Mouse (Mus musculus): ENCODE results near the gene Sertad2. TPM values are rescaled to one million over a fixed set of nuclear protein-coding genes. Genes with fewer than 3 reads are reported as not detected.
A peak's percentile ranks its signal among the peaks of the same experiment; 100 is the strongest.

Gene Sertad2
- polyA plus RNA-seq, 1 experiment from 2014 or later = 29.8 TPM

DNA sequence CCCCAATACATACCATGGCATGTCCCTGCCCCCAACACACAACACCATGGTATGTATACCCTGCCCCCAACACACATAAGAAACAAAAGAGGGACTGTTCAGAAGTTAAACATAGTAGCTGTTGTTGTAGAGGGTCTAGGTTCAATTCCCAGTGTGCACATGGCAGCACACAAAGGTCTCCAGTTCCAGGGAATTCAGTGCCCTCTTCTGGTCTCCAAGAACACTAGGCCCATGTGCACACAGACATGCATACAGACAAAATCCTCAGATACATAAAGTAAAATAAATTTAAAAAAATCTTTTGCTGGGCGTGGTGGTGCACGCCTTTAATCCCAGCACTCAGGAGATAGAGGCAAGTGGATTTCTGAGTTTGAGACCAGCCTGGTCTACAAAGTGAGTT is 39.7 kb downstream of the Sertad2 start:
- Histone ChIP-seq H3K27ac (no peak overlapping the region), H3K36me3 (no peaks in the 10 kb centered on the region), H3K4me2 (replicated peaks) (no peak overlapping the region), H3K9me3 (no peaks in the 10 kb centered on the region), H3K27me3 (no peaks in the 10 kb centered on the region), H3K4me1 (replicated peaks) (no peaks in the 10 kb centered on the region), H3K4me3 (replicated peaks) (no peak overlapping the region), H3K9ac (replicated peaks) (no peak overlapping the region)
- WGBS = 97% methylated on average over 2 of the region's 2 CpGs
- no peak for ATAC-seq

DNA sequence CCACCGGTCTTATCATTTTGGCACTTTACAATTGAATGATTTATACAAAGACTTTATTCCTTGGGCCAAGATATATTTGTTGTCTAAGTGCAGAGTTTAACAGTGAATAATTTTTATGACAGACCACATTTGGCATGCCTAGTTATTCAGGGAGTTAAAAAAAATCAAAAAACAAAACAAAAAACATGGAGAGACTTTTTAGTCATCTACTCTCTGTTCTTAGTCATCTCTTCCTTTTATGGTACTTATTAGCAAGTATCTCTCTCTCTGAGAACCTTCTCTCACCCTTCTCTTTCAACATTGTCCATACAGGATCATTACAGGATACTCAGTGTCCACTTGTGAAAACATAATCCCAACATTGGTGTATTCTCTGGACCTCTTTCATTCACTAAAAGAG is 42.2 kb downstream of the Sertad2 start:
- WGBS = 97% methylated on average over 1 of the region's 1 CpGs
- H3K4me2 ChIP-seq (replicated peaks) = no peak overlapping the region
- H3K4me1 ChIP-seq (replicated peaks) = no peaks in the 10 kb centered on the region
- no peak overlapping the region for H3K4me3 ChIP-seq (replicated peaks)
- no peaks in the 10 kb centered on the region for H3K36me3 ChIP-seq
- no peak overlapping the region for H3K9ac ChIP-seq (replicated peaks)
- no peak for ATAC-seq
- H3K27ac ChIP-seq = no peak overlapping the region
- no peaks in the 10 kb centered on the region for H3K27me3 ChIP-seq
- no peaks in the 10 kb centered on the region for H3K9me3 ChIP-seq

- Histone ChIP-seq H3K4me2 (replicated peaks) (no peak overlapping the region), H3K9ac (replicated peaks) (no peak overlapping the region), H3K4me3 (replicated peaks) (no peak overlapping the region), H3K9me3 (no peaks in the 10 kb centered on the region), H3K27ac (no peak overlapping the region), H3K36me3 (no peaks in the 10 kb centered on the region), H3K27me3 (no peaks in the 10 kb centered on the region), H3K4me1 (replicated peaks) (no peaks in the 10 kb centered on the region)
- ATAC-seq = no peak
Measured at GRCm38 (mm10) chr11:20586180-20586579, 43.1 kb downstream of the Sertad2 start.

GRCm38 (mm10) chr11:20589393-20589792 is 46.3 kb downstream of the Sertad2 start:
- ATAC-seq = no peak
- no peak overlapping the region for H3K4me3 ChIP-seq (replicated peaks)
- 74% methylated on average over 2 of the region's 2 CpGs for WGBS
- no peaks in the 10 kb centered on the region for H3K9me3 ChIP-seq
- H3K27ac ChIP-seq = no peak overlapping the region
- no peak overlapping the region for H3K4me2 ChIP-seq (replicated peaks)
- H3K27me3 ChIP-seq = no peaks in the 10 kb centered on the region
- H3K9ac ChIP-seq (replicated peaks) = no peak overlapping the region
- no peaks in the 10 kb centered on the region for H3K4me1 ChIP-seq (replicated peaks)
- no peaks in the 10 kb centered on the region for H3K36me3 ChIP-seq

DNA sequence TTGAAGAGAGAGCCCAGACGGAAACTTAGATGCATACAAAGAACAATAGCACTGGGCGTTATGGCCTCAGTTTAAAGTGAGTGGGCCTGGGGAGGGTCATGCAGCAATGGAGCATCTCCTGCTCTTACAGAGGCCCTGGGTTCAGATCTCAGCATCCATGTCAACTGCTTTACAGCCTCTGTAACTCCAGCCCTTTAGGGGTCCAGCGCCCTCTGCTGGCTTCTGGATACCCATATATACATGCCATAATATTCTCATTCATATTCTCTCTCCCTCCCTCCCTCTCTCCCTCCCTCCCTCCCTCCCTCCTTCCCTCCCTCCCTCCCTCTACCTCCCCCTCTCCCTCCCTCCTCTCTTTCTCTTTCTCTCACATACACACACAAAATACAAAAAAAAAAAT is 49.0 kb downstream of the Sertad2 start:
- H3K27me3 ChIP-seq = no peaks in the 10 kb centered on the region
- no peaks in the 10 kb centered on the region for H3K4me1 ChIP-seq (replicated peaks)
- H3K9ac ChIP-seq (replicated peaks) = no peak overlapping the region
- H3K4me2 ChIP-seq (replicated peaks) = no peak overlapping the region
- ATAC-seq = no peak
- no peaks in the 10 kb centered on the region for H3K9me3 ChIP-seq
- no peak overlapping the region for H3K4me3 ChIP-seq (replicated peaks)
- no peak overlapping the region for H3K27ac ChIP-seq
- H3K36me3 ChIP-seq = no peaks in the 10 kb centered on the region
- WGBS = 78% methylated on average over 3 of the region's 3 CpGs

DNA sequence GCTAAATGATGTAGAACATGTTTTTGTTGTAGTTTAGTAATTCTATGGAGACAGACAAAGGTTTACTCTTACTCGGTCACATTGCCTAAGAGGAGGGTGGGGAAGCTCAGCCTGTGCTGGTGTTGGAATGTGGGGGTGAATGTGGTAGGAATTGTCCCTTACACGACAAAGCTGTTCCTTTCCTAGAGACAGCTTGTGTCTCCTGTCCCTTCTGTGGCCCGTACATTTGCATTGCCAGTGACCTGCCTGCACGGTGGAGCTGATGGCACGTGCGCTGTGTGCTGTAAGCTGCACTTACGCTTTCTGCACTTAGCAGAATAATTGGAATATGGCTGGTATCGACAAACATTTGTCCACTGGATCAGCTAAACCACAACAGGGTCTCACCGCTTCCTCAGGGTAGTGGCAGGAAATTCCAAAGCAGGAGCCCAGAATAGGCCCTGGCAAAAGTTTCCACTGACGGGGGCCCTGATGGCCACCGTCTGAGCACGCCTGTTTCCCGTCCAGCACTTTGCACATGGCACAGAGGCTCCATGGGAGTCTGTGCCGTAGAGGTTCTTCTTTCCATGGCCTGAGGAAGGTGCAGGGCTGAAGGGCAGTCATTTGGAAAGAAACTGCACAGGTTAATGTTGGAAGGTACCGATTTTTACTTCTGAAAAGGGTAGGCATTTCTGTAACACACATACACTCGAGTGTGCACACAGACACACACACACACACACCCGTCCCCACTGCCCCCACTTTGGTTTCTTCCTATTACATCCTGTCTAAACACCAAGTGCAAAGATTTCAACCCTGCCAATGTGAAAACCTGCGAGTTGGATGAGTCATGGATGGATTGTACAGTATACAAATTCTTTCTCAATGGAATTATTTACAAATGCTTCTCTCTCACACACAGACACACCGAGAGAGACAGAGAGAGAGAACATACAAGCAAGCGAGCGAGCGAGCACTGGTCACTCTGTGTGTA is 51.5 kb downstream of the Sertad2 start:
- Histone ChIP-seq H3K4me2 (replicated peaks) (no peak overlapping the region), H3K9me3 (no peaks in the 10 kb centered on the region), H3K27me3 (no peaks in the 10 kb centered on the region), H3K36me3 (no peaks in the 10 kb centered on the region), H3K27ac (no peak overlapping the region; the same call in 1 of the 2 replicates), H3K4me3 (replicated peaks) (no peak overlapping the region), H3K9ac (replicated peaks) (no peak overlapping the region), H3K4me1 (replicated peaks) (no peaks in the 10 kb centered on the region)
- ATAC-seq = no peak
- 81% methylated on average over 22 of the region's 22 CpGs for whole genome bisulfite sequencing

DNA sequence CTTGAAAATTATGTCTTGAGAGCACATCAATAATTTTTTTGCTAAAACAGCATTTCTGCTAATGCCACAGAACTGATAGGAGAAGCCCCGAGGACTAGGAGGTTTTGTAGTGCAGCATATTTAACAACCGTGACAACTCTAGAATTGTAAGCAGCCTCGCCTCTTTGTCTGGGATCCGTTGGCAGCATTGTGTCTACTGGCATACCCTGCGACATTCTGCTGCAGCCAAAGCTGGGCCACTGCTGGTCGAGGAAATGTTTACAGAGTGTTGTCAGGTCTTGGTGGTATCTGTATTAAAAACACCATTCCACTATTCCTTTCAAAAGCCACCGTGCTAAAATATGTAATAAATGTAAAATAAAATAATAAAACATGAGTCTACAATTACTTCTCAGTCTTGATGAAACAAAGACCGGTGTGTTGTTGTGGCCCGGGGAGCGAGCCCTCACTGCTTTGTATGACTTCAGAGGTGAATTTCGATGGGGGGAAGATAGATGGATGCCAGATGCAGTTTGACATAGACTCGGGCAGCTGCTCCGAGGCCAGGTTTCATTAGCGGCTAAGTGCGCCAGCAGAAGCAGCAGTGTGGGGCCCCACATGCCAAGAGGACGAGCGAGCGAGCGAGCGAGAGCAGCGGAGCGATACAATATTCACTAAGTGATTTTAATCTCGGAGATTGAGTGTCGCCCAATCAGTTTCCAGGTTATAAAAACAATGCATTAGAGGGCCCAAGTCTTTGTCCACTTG is 60.2 kb downstream of the Sertad2 start:
- Histone ChIP-seq H3K4me3 (replicated peaks) (no peak overlapping the region; the same call in 1 of the 2 replicates), H3K4me2 (replicated peaks) (peak overlapping the region; percentile 34; the same call in 1 of the 2 replicates), H3K4me1 (replicated peaks) (peaks cover 24% of the 10 kb centered on the region), H3K27ac (peak overlapping the region; percentile 86), H3K27me3 (no peaks in the 10 kb centered on the region), H3K9me3 (no peaks in the 10 kb centered on the region), H3K9ac (replicated peaks) (peak overlapping the region; percentile 34), H3K36me3 (no peaks in the 10 kb centered on the region)
- ATAC-seq = peak; percentile 85
- 37% methylated on average over 24 of the region's 24 CpGs for WGBS

DNA sequence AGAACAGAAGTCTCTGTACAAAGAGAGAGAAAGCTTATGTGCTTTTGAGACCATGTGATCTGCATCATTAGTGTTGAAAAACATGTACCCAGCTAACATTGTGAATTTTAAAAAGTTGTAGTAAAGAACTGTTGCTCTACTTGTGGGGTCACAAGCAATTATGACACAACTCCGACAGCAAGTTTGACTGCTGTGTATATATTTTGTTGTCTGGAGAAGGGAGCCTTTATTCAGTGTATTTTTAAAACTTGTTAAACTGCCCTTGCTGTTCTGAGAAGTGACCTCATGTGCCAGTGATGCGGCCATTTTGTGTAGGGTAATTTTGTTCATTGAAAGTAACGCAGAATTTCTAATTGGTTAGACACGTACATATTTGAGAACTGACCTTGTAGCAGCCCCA is 61.1 kb downstream of the Sertad2 start:
- H3K36me3 ChIP-seq = no peaks in the 10 kb centered on the region
- 82% methylated on average over 4 of the region's 4 CpGs for WGBS
- no peak overlapping the region for H3K9ac ChIP-seq (replicated peaks)
- H3K27me3 ChIP-seq = no peaks in the 10 kb centered on the region
- no peak overlapping the region for H3K4me3 ChIP-seq (replicated peaks)
- H3K4me2 ChIP-seq (replicated peaks) = no peak overlapping the region
- H3K9me3 ChIP-seq = no peaks in the 10 kb centered on the region
- H3K4me1 ChIP-seq (replicated peaks) = peaks cover 24% of the 10 kb centered on the region
- H3K27ac ChIP-seq = peak overlapping the region; percentile 86; the same call in 1 of the 2 replicates
- no peak for ATAC-seq

DNA sequence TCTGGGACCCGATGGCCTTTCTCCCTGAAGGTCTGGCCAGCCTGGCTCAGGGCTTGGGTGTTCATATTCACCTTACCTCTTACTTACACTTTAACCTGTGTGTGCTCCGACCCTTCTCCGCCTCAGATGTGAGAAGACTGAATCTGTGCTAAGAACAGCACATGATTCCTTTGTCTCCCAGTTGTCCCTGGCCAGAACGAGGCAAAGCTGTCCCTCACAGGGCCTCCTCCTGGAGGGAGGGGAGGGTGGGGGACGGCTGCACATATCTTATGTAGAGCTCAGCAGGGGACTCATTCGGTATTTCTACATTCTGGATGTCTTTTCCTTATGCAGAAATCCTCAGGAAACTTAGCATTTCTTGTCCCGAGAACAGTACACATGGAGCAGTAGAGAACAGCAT is 62.6 kb downstream of the Sertad2 start:
- peak; percentile 49; the same call in 1 of the 2 replicates for ATAC-seq
- 42% methylated on average over 7 of the region's 7 CpGs for WGBS
- H3K36me3 ChIP-seq = no peaks in the 10 kb centered on the region
- H3K4me2 ChIP-seq (replicated peaks) = no peak overlapping the region
- peaks cover 24% of the 10 kb centered on the region for H3K4me1 ChIP-seq (replicated peaks)
- H3K27ac ChIP-seq = no peak overlapping the region
- H3K9ac ChIP-seq (replicated peaks) = no peak overlapping the region
- H3K9me3 ChIP-seq = no peaks in the 10 kb centered on the region
- H3K4me3 ChIP-seq (replicated peaks) = no peak overlapping the region
- no peaks in the 10 kb centered on the region for H3K27me3 ChIP-seq

- no peaks in the 10 kb centered on the region for H3K9me3 ChIP-seq
- H3K4me2 ChIP-seq (replicated peaks) = no peak overlapping the region
- no peak overlapping the region for H3K27ac ChIP-seq
- no peak for ATAC-seq
- no peak overlapping the region for H3K4me3 ChIP-seq (replicated peaks)
- 94% methylated on average over 11 of the region's 11 CpGs for whole genome bisulfite sequencing
- H3K36me3 ChIP-seq = no peaks in the 10 kb centered on the region
- H3K4me1 ChIP-seq (replicated peaks) = peaks cover 16% of the 10 kb centered on the region
- H3K9ac ChIP-seq (replicated peaks) = no peak overlapping the region
- H3K27me3 ChIP-seq = no peaks in the 10 kb centered on the region
Measured at GRCm38 (mm10) chr11:20608442-20608841, 65.4 kb downstream of the Sertad2 start.

DNA sequence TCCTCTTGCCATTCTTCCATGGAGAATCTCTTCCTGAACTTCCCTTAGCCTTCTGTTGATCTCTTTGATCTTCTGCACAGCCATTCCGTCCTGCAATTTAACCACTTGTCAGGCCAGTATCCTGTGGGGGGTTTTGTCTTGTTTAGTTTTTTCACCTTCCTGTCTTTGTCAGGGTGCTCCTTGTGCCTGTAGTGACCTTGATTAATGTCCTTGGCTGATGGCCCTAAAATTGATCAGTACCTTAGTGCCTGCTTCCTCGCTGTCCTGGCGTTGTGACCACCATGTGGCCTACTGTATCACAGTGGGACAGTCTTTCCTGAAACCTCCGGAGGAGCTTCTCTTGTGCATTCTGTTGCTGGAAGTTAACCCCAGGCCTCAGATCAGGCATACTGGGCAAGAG is 70.2 kb downstream of the Sertad2 start:
- no peak overlapping the region for H3K27ac ChIP-seq
- no peak overlapping the region for H3K9ac ChIP-seq (replicated peaks)
- H3K4me2 ChIP-seq (replicated peaks) = no peak overlapping the region
- ATAC-seq = no peak
- H3K4me1 ChIP-seq (replicated peaks) = no peaks in the 10 kb centered on the region
- no peaks in the 10 kb centered on the region for H3K36me3 ChIP-seq
- H3K27me3 ChIP-seq = no peaks in the 10 kb centered on the region
- H3K9me3 ChIP-seq = no peaks in the 10 kb centered on the region
- WGBS = 91% methylated on average over 4 of the region's 4 CpGs
- H3K4me3 ChIP-seq (replicated peaks) = no peak overlapping the region

DNA sequence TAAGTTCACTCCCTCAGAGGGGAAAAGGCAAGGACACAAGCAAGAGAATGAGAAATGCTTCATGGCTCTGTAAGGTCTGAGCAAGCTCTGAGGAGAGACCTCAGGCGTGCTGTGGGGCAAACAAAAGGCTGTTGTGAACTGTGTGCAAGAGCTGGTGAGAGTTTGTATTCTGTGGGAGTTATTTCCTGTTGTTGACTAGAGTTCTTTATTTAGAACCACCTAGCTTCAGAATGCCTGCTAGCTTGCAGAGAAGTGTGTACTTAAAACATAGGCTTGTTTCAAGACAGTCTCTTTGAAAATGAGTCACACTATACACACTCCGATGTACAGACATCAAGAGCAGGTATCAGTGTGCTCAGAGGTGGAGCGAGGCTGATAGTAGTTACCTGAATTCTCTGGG is 73.0 kb downstream of the Sertad2 start:
- no peaks in the 10 kb centered on the region for H3K36me3 ChIP-seq

More for the DNA sequence above, 73.0 kb downstream of the Sertad2 start:
- Histone ChIP-seq H3K4me3 (replicated peaks) (no peak overlapping the region), H3K4me1 (replicated peaks) (no peaks in the 10 kb centered on the region), H3K27ac (no peak overlapping the region), H3K9ac (replicated peaks) (no peak overlapping the region), H3K4me2 (replicated peaks) (no peak overlapping the region), H3K9me3 (no peaks in the 10 kb centered on the region), H3K27me3 (no peaks in the 10 kb centered on the region)
- no peak for ATAC-seq
- WGBS = 77% methylated on average over 3 of the region's 3 CpGs
